Mouse (Mus musculus): ENCODE measurements around the gene Tmem81. TPM values are rescaled to one million over a fixed set of nuclear protein-coding genes. Genes with fewer than 3 reads are reported as not detected.
A peak's percentile ranks its signal among the peaks of the same experiment; 100 is the strongest.
"Not testable (repeated sequence)": the region's sequence is repeated elsewhere in the genome, so short reads cannot be mapped to it uniquely, and the experiment has no call there.

Tmem81 gene
- polyA plus RNA-seq (2015; fragmentation: Nextera tagmentation; extraction: Ambion mirVana), result 1.8 and 2.4 TPM in 2 replicates

DNA sequence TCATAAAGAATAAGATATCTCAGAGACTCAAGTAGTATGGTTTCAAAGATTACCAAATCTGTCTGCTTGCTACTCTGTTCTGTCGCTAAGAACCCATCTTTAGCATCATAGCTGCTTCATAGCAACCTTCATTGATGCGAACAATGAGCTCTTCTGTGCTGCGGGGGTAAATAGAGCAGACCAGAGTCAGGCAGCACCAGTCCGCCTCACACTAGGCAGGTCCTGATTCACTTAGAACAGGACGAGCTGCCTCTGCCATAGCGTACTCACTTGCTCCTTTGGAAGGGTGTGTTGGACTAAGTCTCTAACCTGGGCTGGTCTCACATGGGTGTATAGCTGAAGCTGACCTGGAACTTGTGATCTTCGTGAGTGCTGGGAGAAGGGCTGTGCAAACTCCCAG is at the start of gene Tmem81:
TSS of gene Tmem81 (plus strand) at position 173 of the 400 bp plus-strand sequence.
- Histone ChIP-seq H3K4me3 (no peak within 1 kb of the TSS), H3K27ac (no peak within 1 kb of the TSS), H3K27me3 (no peaks in the 10 kb centered on the region), H3K4me1 (no peaks in the 10 kb centered on the region), H3K9me3 (no peaks in the 10 kb centered on the region), H3K36me3 (peaks cover 68% of the 10 kb centered on the region), H3K9ac (no peak within 1 kb of the TSS), H3K4me2 (no peak within 1 kb of the TSS)
- WGBS, result 80% methylated on average over 7 of the region's 7 CpGs
- no peak for ATAC-seq (ENCODE audit: insufficient number of reproducible peaks, insufficient read depth, low FRiP score, low TSS enrichment, low read depth)

DNA sequence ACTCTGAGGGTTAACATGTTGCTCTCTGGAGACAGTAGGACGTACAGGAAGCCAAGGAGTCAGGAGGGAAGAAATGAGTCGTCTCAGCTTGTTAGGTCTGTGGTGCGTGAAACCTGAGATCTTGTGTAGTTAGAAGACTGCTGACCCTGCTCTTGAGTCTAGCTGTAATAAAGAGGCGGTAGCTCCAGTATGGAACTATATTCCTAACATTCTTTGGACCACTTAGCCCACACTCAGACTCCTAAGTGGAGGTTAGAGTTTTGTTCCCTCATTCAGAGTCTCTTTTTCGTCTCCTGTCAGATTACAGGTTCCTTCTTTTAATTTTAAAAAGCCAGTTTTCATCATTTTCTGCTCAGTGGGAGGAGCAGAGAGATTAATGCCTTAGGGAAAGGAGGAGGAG is 41.4 kb upstream of the Tmem81 start:
- Histone ChIP-seq H3K36me3 (peaks cover 57% of the 10 kb centered on the region), H3K4me3 (no peak overlapping the region), H3K27ac (no peak overlapping the region), H3K27me3 (no peaks in the 10 kb centered on the region), H3K4me2 (no peak overlapping the region), H3K9me3 (no peaks in the 10 kb centered on the region), H3K9ac (no peak overlapping the region), H3K4me1 (peaks cover 4% of the 10 kb centered on the region; the same call in 1 of the 2 replicates)
- 60% methylated on average over 5 of the region's 5 CpGs for WGBS
- ATAC-seq (ENCODE audit: insufficient number of reproducible peaks, insufficient read depth, low FRiP score, low TSS enrichment, low read depth), result no peak

- no peak for ATAC-seq (ENCODE audit: insufficient number of reproducible peaks, insufficient read depth, low FRiP score, low TSS enrichment, low read depth)
Observed at GRCm38 (mm10) chr1:132468926-132469325, 37.1 kb upstream of the Tmem81 start.

GRCm38 (mm10) chr1:132469519-132469918 is 36.5 kb upstream of the Tmem81 start:
- WGBS, result 91% methylated on average over 7 of the region's 7 CpGs
- no peak for ATAC-seq (ENCODE audit: insufficient number of reproducible peaks, insufficient read depth, low FRiP score, low TSS enrichment, low read depth)
- H3K27me3 ChIP-seq, result no peaks in the 10 kb centered on the region

More at GRCm38 (mm10) chr1:132468926-132469325, 37.1 kb upstream of the Tmem81 start:
- peaks cover 17% of the 10 kb centered on the region for H3K36me3 ChIP-seq
- H3K27ac ChIP-seq, result no peak overlapping the region
- H3K9ac ChIP-seq, result no peak overlapping the region
- no peak overlapping the region for H3K4me3 ChIP-seq
- H3K4me1 ChIP-seq, result peaks cover 4% of the 10 kb centered on the region; the same call in 1 of the 2 replicates
- H3K9me3 ChIP-seq, result no peaks in the 10 kb centered on the region
- no peak overlapping the region for H3K4me2 ChIP-seq
- no peaks in the 10 kb centered on the region for H3K27me3 ChIP-seq

DNA sequence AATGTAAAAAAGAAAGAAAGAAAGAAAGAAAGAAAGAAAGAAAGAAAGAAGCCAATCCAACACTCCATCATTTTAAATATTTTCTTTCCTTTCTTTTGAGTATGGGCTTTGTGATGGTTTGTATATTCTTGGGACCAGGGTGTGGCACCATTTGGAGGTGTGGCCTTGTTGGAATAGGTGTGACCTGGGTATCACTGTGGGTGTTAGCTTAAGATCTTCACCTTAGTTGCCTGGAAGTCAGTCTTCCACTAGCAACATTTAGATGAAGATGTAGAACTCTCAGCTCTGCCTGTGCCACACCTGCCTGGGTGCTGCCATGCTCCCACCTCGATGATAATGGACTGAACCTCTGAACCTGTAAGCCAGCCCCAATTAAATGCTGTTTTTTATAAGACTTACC is 36.0 kb upstream of the Tmem81 start:
- H3K4me1 ChIP-seq; H3K9ac ChIP-seq; ATAC-seq (ENCODE audit: insufficient number of reproducible peaks, insufficient read depth, low FRiP score, low TSS enrichment, low read depth); H3K36me3 ChIP-seq; H3K9me3 ChIP-seq; H3K4me2 ChIP-seq; H3K4me3 ChIP-seq; H3K27me3 ChIP-seq; H3K27ac ChIP-seq: not testable (repeated sequence)
- 88% methylated on average over 1 of the region's 1 CpGs for WGBS

More at GRCm38 (mm10) chr1:132469519-132469918, 36.5 kb upstream of the Tmem81 start:
- Histone ChIP-seq H3K27ac (no peak overlapping the region), H3K4me2 (no peak overlapping the region), H3K4me3 (no peak overlapping the region), H3K36me3 (peaks cover 11% of the 10 kb centered on the region), H3K9ac (no peak overlapping the region), H3K9me3 (no peaks in the 10 kb centered on the region), H3K4me1 (peaks cover 4% of the 10 kb centered on the region; the same call in 1 of the 2 replicates)

GRCm38 (mm10) chr1:132471032-132471431 is 35.0 kb upstream of the Tmem81 start:
- Histone ChIP-seq H3K9me3 (no peaks in the 10 kb centered on the region), H3K27ac (no peak overlapping the region), H3K27me3 (no peaks in the 10 kb centered on the region), H3K4me1 (peaks cover 9% of the 10 kb centered on the region), H3K4me2 (no peak overlapping the region), H3K4me3 (no peak overlapping the region), H3K36me3 (no peaks in the 10 kb centered on the region; the same call in 1 of the 2 replicates), H3K9ac (no peak overlapping the region)
- ATAC-seq (ENCODE audit: insufficient number of reproducible peaks, insufficient read depth, low FRiP score, low TSS enrichment, low read depth), result no peak
- WGBS, result 75% methylated on average over 2 of the region's 2 CpGs

DNA sequence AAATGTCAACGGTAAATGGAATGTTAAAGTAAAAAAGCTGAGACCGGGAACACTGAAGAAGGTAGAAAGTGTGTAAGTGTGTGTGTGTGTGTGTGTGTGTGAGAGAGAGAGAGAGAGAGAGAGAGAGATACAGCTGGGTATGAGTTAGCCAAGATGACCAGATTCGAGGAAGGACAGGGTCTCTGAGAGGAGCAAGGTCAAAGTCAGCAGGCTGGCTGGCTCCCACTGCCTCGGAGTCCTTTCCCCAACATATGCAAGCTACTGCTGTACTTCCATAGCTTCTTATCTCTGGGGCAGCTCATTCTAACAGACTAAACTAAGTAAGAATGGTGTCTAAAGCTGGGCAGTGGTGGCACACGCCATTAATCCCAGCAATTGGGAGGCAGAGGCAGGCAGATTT is 34.5 kb upstream of the Tmem81 start:
- Histone ChIP-seq H3K9ac (no peak overlapping the region), H3K4me2 (no peak overlapping the region), H3K27me3 (no peaks in the 10 kb centered on the region), H3K9me3 (no peaks in the 10 kb centered on the region), H3K27ac (no peak overlapping the region), H3K4me1 (peaks cover 9% of the 10 kb centered on the region), H3K4me3 (no peak overlapping the region), H3K36me3 (no peaks in the 10 kb centered on the region; the same call in 1 of the 2 replicates)
- no peak for ATAC-seq (ENCODE audit: insufficient number of reproducible peaks, insufficient read depth, low FRiP score, low TSS enrichment, low read depth)
- WGBS, result 88% methylated on average over 5 of the region's 5 CpGs

DNA sequence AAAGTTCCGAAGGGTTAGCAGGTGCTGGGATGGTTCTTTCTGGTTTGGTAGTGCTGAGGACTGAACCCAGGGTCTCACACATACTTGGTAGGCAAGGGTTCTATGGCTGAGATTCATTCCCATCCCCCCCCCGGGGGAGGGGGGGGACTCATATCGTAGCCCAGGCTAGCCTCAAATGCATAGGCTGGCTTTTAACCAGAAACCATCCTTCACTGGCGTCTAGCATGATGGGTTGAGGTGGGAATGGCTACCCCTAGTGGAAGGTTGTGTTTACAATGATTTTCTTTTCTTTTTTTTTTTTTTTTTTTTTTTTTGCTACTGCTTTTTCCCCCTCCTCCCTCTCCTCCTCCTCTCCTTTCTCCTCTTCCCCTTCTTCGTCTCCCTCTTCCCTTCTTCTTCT is 33.5 kb upstream of the Tmem81 start:
- Histone ChIP-seq H3K9me3 (no peaks in the 10 kb centered on the region), H3K4me1 (peaks cover 9% of the 10 kb centered on the region), H3K4me3 (no peak overlapping the region), H3K9ac (no peak overlapping the region), H3K36me3 (no peaks in the 10 kb centered on the region), H3K27me3 (no peaks in the 10 kb centered on the region), H3K4me2 (no peak overlapping the region), H3K27ac (no peak overlapping the region)
- WGBS, result 61% methylated on average over 5 of the region's 5 CpGs
- ATAC-seq (ENCODE audit: insufficient number of reproducible peaks, insufficient read depth, low FRiP score, low TSS enrichment, low read depth), result no peak

DNA sequence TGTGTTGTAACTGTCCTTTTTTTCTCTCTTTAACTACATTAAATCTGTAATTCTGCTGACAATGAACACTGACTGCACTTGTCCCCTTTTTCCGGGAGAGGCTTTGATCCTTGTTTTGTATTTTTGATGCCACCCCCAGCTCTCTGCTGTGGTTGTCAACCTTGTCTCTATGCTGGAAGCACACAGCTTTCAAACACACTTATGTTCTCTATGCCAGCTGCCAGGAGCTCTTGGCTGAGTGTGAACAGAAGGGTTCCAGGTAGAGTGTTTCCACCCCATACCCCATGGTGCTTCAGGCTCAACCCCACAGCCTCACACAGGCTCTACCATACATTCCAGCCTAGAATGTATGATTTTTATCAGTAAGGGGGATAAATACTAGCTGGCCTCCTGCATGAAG is 31.5 kb upstream of the Tmem81 start:
- 90% methylated on average over 1 of the region's 1 CpGs for whole genome bisulfite sequencing
- Histone ChIP-seq H3K4me2 (no peak overlapping the region), H3K4me3 (no peak overlapping the region), H3K36me3 (no peaks in the 10 kb centered on the region), H3K27ac (no peak overlapping the region), H3K27me3 (no peaks in the 10 kb centered on the region), H3K9ac (no peak overlapping the region), H3K9me3 (no peaks in the 10 kb centered on the region), H3K4me1 (peaks cover 20% of the 10 kb centered on the region)
- no peak for ATAC-seq (ENCODE audit: insufficient number of reproducible peaks, insufficient read depth, low FRiP score, low TSS enrichment, low read depth)

DNA sequence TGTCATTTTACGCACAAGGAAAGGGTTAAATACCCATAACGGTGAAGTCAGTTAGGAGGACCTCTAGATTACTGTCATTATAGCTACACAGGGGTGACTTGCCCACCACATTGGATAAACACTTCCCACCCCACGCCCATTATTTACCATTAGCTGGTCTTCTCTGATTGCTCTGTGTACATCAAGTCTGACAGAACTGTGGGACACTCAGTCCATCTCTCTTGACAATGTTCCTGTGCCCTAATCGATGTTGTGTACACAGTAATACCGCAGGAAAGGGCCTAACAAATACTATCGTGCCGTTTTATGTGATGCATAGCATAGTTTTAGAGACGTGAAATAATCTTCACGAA is 29.5 kb upstream of the Tmem81 start:
- H3K27ac ChIP-seq, result peak overlapping the region; percentile 71; the same call in 1 of the 2 replicates
- WGBS, result 5% methylated on average over 9 of the region's 9 CpGs
- no peaks in the 10 kb centered on the region for H3K9me3 ChIP-seq
- no peaks in the 10 kb centered on the region for H3K36me3 ChIP-seq
- H3K4me3 ChIP-seq, result peak overlapping the region; percentile 88
- H3K4me2 ChIP-seq, result peak overlapping the region; percentile 77
- 0 out of 2 replicates have a peak, but pooled peaks have one; percentile 20 for ATAC-seq (ENCODE audit: insufficient number of reproducible peaks, insufficient read depth, low FRiP score, low TSS enrichment, low read depth)
- peak overlapping the region; percentile 91 for H3K9ac ChIP-seq
- no peaks in the 10 kb centered on the region for H3K27me3 ChIP-seq
- peaks cover 20% of the 10 kb centered on the region for H3K4me1 ChIP-seq

DNA sequence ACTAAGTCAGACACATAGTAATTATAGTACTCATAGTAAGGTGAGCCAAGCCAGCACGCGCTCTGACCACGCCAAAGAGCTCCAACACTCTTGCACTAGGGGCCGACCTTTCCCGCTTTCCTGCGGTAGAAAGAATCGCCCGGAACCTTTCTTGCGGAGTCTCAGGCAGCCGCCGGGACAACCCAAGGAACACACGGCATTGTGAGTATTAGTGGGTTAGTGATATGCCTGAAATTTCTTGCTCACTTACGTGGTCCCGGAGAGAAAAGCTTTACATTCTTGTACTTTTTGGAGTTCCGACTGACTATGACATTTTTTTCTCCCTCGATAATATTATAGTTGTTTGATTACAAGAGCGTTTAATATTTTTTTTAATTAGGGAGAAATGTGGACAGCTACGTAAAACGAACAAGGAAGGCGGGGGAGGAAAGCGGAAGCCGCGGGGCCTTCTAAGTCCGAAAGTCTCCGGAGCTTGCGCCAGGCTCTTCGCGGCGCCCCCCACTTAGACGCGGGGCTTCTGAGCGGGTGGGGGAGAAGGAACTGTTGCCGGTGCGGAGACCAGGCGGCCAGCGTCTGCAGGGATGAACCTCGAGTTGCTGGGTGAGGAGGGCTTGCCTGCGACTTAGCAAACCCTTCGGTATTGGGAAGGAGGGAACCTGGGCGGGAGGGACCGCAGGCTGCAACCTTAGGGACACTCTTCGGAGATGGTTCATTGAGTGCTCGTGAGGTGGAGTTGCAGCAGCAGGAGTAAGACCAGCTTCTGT is 28.9 kb upstream of the Tmem81 start, which contains the start of gene Rbbp5:
TSS of gene Rbbp5 (plus strand) at position 438 of the 764 bp plus-strand sequence.
- peak within 1 kb of the TSS; percentile 71; the same call in 1 of the 2 replicates for H3K27ac ChIP-seq
- no peaks in the 10 kb centered on the region for H3K27me3 ChIP-seq
- H3K9me3 ChIP-seq, result no peaks in the 10 kb centered on the region
- peak within 1 kb of the TSS; percentile 88 for H3K4me3 ChIP-seq
- H3K36me3 ChIP-seq, result no peaks in the 10 kb centered on the region
- H3K4me1 ChIP-seq, result peaks cover 20% of the 10 kb centered on the region
- H3K4me2 ChIP-seq, result peak within 1 kb of the TSS; percentile 77
- under 1% methylated on average over 43 of the region's 43 CpGs for WGBS
- ATAC-seq (ENCODE audit: insufficient number of reproducible peaks, insufficient read depth, low FRiP score, low TSS enrichment, low read depth), result peak; percentile 83
- H3K9ac ChIP-seq, result peak within 1 kb of the TSS; percentile 91

GRCm38 (mm10) chr1:132479438-132479837 is 26.6 kb upstream of the Tmem81 start:
- no peak overlapping the region for H3K9ac ChIP-seq
- H3K27ac ChIP-seq, result no peak overlapping the region
- no peak overlapping the region for H3K4me2 ChIP-seq
- H3K36me3 ChIP-seq, result no peaks in the 10 kb centered on the region
- 78% methylated on average over 1 of the region's 1 CpGs for WGBS
- no peak for ATAC-seq (ENCODE audit: insufficient number of reproducible peaks, insufficient read depth, low FRiP score, low TSS enrichment, low read depth)
- no peak overlapping the region for H3K4me3 ChIP-seq
- H3K27me3 ChIP-seq, result no peaks in the 10 kb centered on the region
- peaks cover 20% of the 10 kb centered on the region for H3K4me1 ChIP-seq
- H3K9me3 ChIP-seq, result no peaks in the 10 kb centered on the region

All from embryonic facial prominence, embryonic 13.5 days (tissue).